Mouse (Mus musculus): ENCODE measurements at regions not wholly inside any gene's neighbourhood (a gene's known extent, or its start where the extent isn't known, plus 50 kb on each side); places are given as distances from the start of the nearest gene placed in this dataset.

- no peak for ATAC-seq (ENCODE audit: insufficient number of reproducible peaks, low FRiP score, low TSS enrichment, low read depth)
- WGBS: 81% methylated on average over 6 of the region's 6 CpGs
- no peak overlapping the region for H3K9ac ChIP-seq (ENCODE audit: low read length)
Measured at GRCm38 (mm10) chr7:129914871-129915270, 323.2 kb downstream of the Wdr11 start.

GRCm38 (mm10) chr7:129918240-129919200, 326.9 kb downstream of the Wdr11 start:
- no peak overlapping the region for H3K27ac ChIP-seq (replicated peaks; ENCODE audit: low read depth, low read length)
- WGBS: 90% methylated on average over 18 of the region's 18 CpGs
- H3K9ac ChIP-seq (ENCODE audit: low read length): no peak overlapping the region
- H3K36me3 ChIP-seq (ENCODE audit: control insufficient read depth, insufficient read depth, low read length): no peaks in the 10 kb centered on the region
- H3K4me1 ChIP-seq (ENCODE audit: control insufficient read depth, insufficient read depth, low read length): no peaks in the 10 kb centered on the region
- no peak overlapping the region for H3K4me3 ChIP-seq (ENCODE audit: low read depth, low read length)
- no peak overlapping the region for H3K4me2 ChIP-seq (ENCODE audit: low read depth, severe bottlenecking)
- H3K9me3 ChIP-seq (ENCODE audit: control insufficient read depth, low read length): no peaks in the 10 kb centered on the region
- DNase-seq (ENCODE audit: low spot score): no peak
- H3K27me3 ChIP-seq (ENCODE audit: control insufficient read depth, insufficient read depth, low read length): no peaks in the 10 kb centered on the region
- no peak for ATAC-seq (ENCODE audit: insufficient number of reproducible peaks, low FRiP score, low TSS enrichment, low read depth)

More at GRCm38 (mm10) chr7:129914871-129915270, 323.2 kb downstream of the Wdr11 start:
- Histone ChIP-seq H3K4me1 (ENCODE audit: control insufficient read depth, insufficient read depth, low read length) (no peaks in the 10 kb centered on the region), H3K27ac (replicated peaks; ENCODE audit: low read depth, low read length) (no peak overlapping the region), H3K4me3 (ENCODE audit: low read depth, low read length) (no peak overlapping the region), H3K36me3 (ENCODE audit: control insufficient read depth, insufficient read depth, low read length) (no peaks in the 10 kb centered on the region), H3K9me3 (ENCODE audit: control insufficient read depth, low read length) (no peaks in the 10 kb centered on the region), H3K27me3 (ENCODE audit: control insufficient read depth, insufficient read depth, low read length) (no peaks in the 10 kb centered on the region), H3K4me2 (ENCODE audit: low read depth, severe bottlenecking) (no peak overlapping the region)
- DNase-seq (ENCODE audit: low spot score): no peak

GRCm38 (mm10) chr7:129922291-129922690, 330.6 kb downstream of the Wdr11 start:
- no peak overlapping the region for H3K9ac ChIP-seq (ENCODE audit: low read length)
- no peak for ATAC-seq (ENCODE audit: insufficient number of reproducible peaks, low FRiP score, low TSS enrichment, low read depth)
- H3K27ac ChIP-seq (replicated peaks; ENCODE audit: low read depth, low read length): no peak overlapping the region
- H3K4me3 ChIP-seq (ENCODE audit: low read depth, low read length): no peak overlapping the region
- no peak overlapping the region for H3K4me2 ChIP-seq (ENCODE audit: low read depth, severe bottlenecking)
- no peaks in the 10 kb centered on the region for H3K36me3 ChIP-seq (ENCODE audit: control insufficient read depth, insufficient read depth, low read length)
- H3K27me3 ChIP-seq (ENCODE audit: control insufficient read depth, insufficient read depth, low read length): no peaks in the 10 kb centered on the region
- H3K9me3 ChIP-seq (ENCODE audit: control insufficient read depth, low read length): no peaks in the 10 kb centered on the region
- H3K4me1 ChIP-seq (ENCODE audit: control insufficient read depth, insufficient read depth, low read length): no peaks in the 10 kb centered on the region
- no peak for DNase-seq (ENCODE audit: low spot score)
- WGBS: 78% methylated on average over 7 of the region's 7 CpGs

GRCm38 (mm10) chr7:129936731-129937130, 345.1 kb downstream of the Wdr11 start:
- Histone ChIP-seq H3K36me3 (ENCODE audit: control insufficient read depth, insufficient read depth, low read length) (no peaks in the 10 kb centered on the region), H3K27me3 (ENCODE audit: control insufficient read depth, insufficient read depth, low read length) (no peaks in the 10 kb centered on the region), H3K9ac (ENCODE audit: low read length) (no peak overlapping the region), H3K27ac (replicated peaks; ENCODE audit: low read depth, low read length) (no peak overlapping the region), H3K4me3 (ENCODE audit: low read depth, low read length) (no peak overlapping the region), H3K4me2 (ENCODE audit: low read depth, severe bottlenecking) (no peak overlapping the region), H3K4me1 (ENCODE audit: control insufficient read depth, insufficient read depth, low read length) (no peaks in the 10 kb centered on the region), H3K9me3 (ENCODE audit: control insufficient read depth, low read length) (no peaks in the 10 kb centered on the region)
- no peak for DNase-seq (ENCODE audit: low spot score)
- ATAC-seq (ENCODE audit: insufficient number of reproducible peaks, low FRiP score, low TSS enrichment, low read depth): no peak
- WGBS: 63% methylated on average over 6 of the region's 6 CpGs

GRCm38 (mm10) chr7:129937715-129938114, 346.1 kb downstream of the Wdr11 start:
- H3K9me3 ChIP-seq (ENCODE audit: control insufficient read depth, low read length): no peaks in the 10 kb centered on the region

GRCm38 (mm10) chr7:129938141-129938540, 346.5 kb downstream of the Wdr11 start:
- Histone ChIP-seq H3K27ac (replicated peaks; ENCODE audit: low read depth, low read length) (no peak overlapping the region), H3K9me3 (ENCODE audit: control insufficient read depth, low read length) (no peaks in the 10 kb centered on the region), H3K9ac (ENCODE audit: low read length) (no peak overlapping the region), H3K4me3 (ENCODE audit: low read depth, low read length) (no peak overlapping the region), H3K36me3 (ENCODE audit: control insufficient read depth, insufficient read depth, low read length) (no peaks in the 10 kb centered on the region), H3K4me2 (ENCODE audit: low read depth, severe bottlenecking) (no peak overlapping the region), H3K27me3 (ENCODE audit: control insufficient read depth, insufficient read depth, low read length) (no peaks in the 10 kb centered on the region), H3K4me1 (ENCODE audit: control insufficient read depth, insufficient read depth, low read length) (no peaks in the 10 kb centered on the region)
- DNase-seq (ENCODE audit: low spot score) (no peak), ATAC-seq (ENCODE audit: insufficient number of reproducible peaks, low FRiP score, low TSS enrichment, low read depth) (no peak)
- 84% methylated on average over 10 of the region's 10 CpGs for WGBS

More at GRCm38 (mm10) chr7:129937715-129938114, 346.1 kb downstream of the Wdr11 start:
- H3K4me2 ChIP-seq (ENCODE audit: low read depth, severe bottlenecking): no peak overlapping the region
- WGBS: 82% methylated on average over 6 of the region's 6 CpGs
- ATAC-seq (ENCODE audit: insufficient number of reproducible peaks, low FRiP score, low TSS enrichment, low read depth) (no peak), DNase-seq (ENCODE audit: low spot score) (no peak)
- H3K9ac ChIP-seq (ENCODE audit: low read length): no peak overlapping the region
- H3K27me3 ChIP-seq (ENCODE audit: control insufficient read depth, insufficient read depth, low read length): no peaks in the 10 kb centered on the region
- H3K4me3 ChIP-seq (ENCODE audit: low read depth, low read length): no peak overlapping the region
- H3K36me3 ChIP-seq (ENCODE audit: control insufficient read depth, insufficient read depth, low read length): no peaks in the 10 kb centered on the region
- no peaks in the 10 kb centered on the region for H3K4me1 ChIP-seq (ENCODE audit: control insufficient read depth, insufficient read depth, low read length)
- no peak overlapping the region for H3K27ac ChIP-seq (replicated peaks; ENCODE audit: low read depth, low read length)

GRCm38 (mm10) chr7:129939266-129939665, 347.6 kb downstream of the Wdr11 start:
- Histone ChIP-seq H3K4me2 (ENCODE audit: low read depth, severe bottlenecking) (no peak overlapping the region), H3K9me3 (ENCODE audit: control insufficient read depth, low read length) (no peaks in the 10 kb centered on the region), H3K27me3 (ENCODE audit: control insufficient read depth, insufficient read depth, low read length) (no peaks in the 10 kb centered on the region), H3K4me3 (ENCODE audit: low read depth, low read length) (no peak overlapping the region), H3K27ac (replicated peaks; ENCODE audit: low read depth, low read length) (no peak overlapping the region), H3K9ac (ENCODE audit: low read length) (no peak overlapping the region), H3K36me3 (ENCODE audit: control insufficient read depth, insufficient read depth, low read length) (no peaks in the 10 kb centered on the region), H3K4me1 (ENCODE audit: control insufficient read depth, insufficient read depth, low read length) (no peaks in the 10 kb centered on the region)
- ATAC-seq (ENCODE audit: insufficient number of reproducible peaks, low FRiP score, low TSS enrichment, low read depth): no peak
- DNase-seq (ENCODE audit: low spot score): no peak
- WGBS: 90% methylated on average over 5 of the region's 5 CpGs

- Histone ChIP-seq H3K27ac (replicated peaks; ENCODE audit: low read depth, low read length) (no peak overlapping the region), H3K9ac (ENCODE audit: low read length) (no peak overlapping the region), H3K27me3 (ENCODE audit: control insufficient read depth, insufficient read depth, low read length) (no peaks in the 10 kb centered on the region), H3K4me2 (ENCODE audit: low read depth, severe bottlenecking) (no peak overlapping the region), H3K36me3 (ENCODE audit: control insufficient read depth, insufficient read depth, low read length) (no peaks in the 10 kb centered on the region), H3K4me1 (ENCODE audit: control insufficient read depth, insufficient read depth, low read length) (no peaks in the 10 kb centered on the region), H3K4me3 (ENCODE audit: low read depth, low read length) (no peak overlapping the region), H3K9me3 (ENCODE audit: control insufficient read depth, low read length) (no peaks in the 10 kb centered on the region)
- 49% methylated on average over 9 of the region's 9 CpGs for WGBS
- DNase-seq (ENCODE audit: low spot score) (peak; percentile 42), ATAC-seq (ENCODE audit: insufficient number of reproducible peaks, low FRiP score, low TSS enrichment, low read depth) (no peak)
Measured at GRCm38 (mm10) chr7:129941311-129942029, 349.8 kb downstream of the Wdr11 start.
